Mouse (Mus musculus) forebrain, embryonic 15.5 days (tissue): ENCODE data around the gene 4931440F15Rik. TPM values are rescaled to one million over a fixed set of nuclear protein-coding genes. Genes with fewer than 3 reads are reported as not detected.

Experiments used
- ATAC-seq: fragments of 200-750 bp; cut with Nextera tagmentation; replicated peaks from 2 replicates; pipeline ENCODE4 v1.8.0; 2017; ENCODE audit warnings: mild to moderate bottlenecking, moderate TSS enrichment, moderate library complexity
- H3K27ac ChIP-seq: fragments of 300-500 bp; sonication (generic); replicated peaks from 2 replicates; pipeline ENCODE4 v1.5.1; 2015; ENCODE audit warnings: mild to moderate bottlenecking, inconsistent platforms
- H3K27me3 ChIP-seq: fragments of 300-500 bp; sonication (generic); 2 replicates; pipeline ENCODE4 v1.6.1; 2015; ENCODE audit warnings: inconsistent platforms
- H3K36me3 ChIP-seq: fragments of 300-500 bp; sonication (generic); 2 replicates; pipeline ENCODE4 v1.6.1; 2015; ENCODE audit warnings: mild to moderate bottlenecking, inconsistent platforms
- H3K4me1 ChIP-seq: fragments of 300-500 bp; sonication (generic); 2 replicates; pipeline ENCODE4 v1.6.1; 2015; ENCODE audit warnings: inconsistent platforms
- H3K4me2 ChIP-seq: fragments of 300-500 bp; sonication (generic); replicated peaks from 2 replicates; pipeline ENCODE4 v1.6.1; 2015; ENCODE audit warnings: mild to moderate bottlenecking, inconsistent platforms
- H3K4me3 ChIP-seq: fragments of 300-500 bp; sonication (generic); 2 replicates; pipeline ENCODE4 v1.5.1; 2015; ENCODE audit warnings: mild to moderate bottlenecking, inconsistent platforms
- H3K9ac ChIP-seq: fragments of 300-500 bp; sonication (generic); replicated peaks from 2 replicates; pipeline ENCODE4 v1.6.1; 2015; ENCODE audit warnings: mild to moderate bottlenecking, inconsistent platforms
- H3K9me3 ChIP-seq: fragments of 300-500 bp; sonication (generic); 2 replicates; pipeline ENCODE4 v1.6.1; 2016; ENCODE audit warnings: inconsistent platforms
- WGBS: fragments of 180-500 bp; shearing (Covaris S2); methylation state at CpG from one replicate; pipeline ENCODE4 v1.1.7; 2015; ENCODE audit warnings: mixed read lengths; 5-methylcytosine and 5-hydroxymethylcytosine counted together
- polyA plus RNA-seq: library from polyadenylated mRNA; unstranded; fragments of >200 nt; fragmentation: Nextera tagmentation; extraction: Ambion mirVana; gene quantifications from 2 replicates; pipeline ENCODE4 v1.2.1, GENCODE M21; 2015

Gene 4931440F15Rik
- polyA plus RNA-seq, 1 experiment from 2014 or later, result 0.37 TPM

DNA sequence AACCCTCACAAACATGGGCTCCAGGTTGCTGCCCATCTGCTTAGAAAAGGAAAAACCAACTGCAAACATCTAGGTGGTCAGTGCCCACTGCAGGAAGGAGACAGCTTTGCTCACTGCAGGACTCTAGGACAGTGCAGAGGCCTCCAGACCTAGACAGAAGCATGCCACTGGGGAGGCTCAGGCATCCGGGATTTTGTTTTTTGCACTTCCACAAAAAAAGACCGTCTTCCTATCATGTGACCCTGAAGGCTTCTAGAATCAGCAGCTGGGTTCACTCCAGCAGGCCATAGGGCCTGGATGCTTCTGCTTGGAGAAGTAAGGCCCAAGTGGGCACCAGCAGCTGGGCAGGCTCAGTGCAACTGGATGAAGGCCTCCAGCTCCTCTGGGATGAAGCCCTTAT lies 2.3 kb downstream of the 4931440F15Rik start:
- H3K27ac ChIP-seq, result no peak overlapping the region
- WGBS, result 92% methylated on average over 2 of the region's 2 CpGs

GRCm38 (mm10) chr11:29815670-29816069 lies 9.8 kb downstream of the 4931440F15Rik start:
- Histone ChIP-seq H3K4me1 (no peaks in the 10 kb centered on the region), H3K4me3 (no peak overlapping the region), H3K36me3 (no peaks in the 10 kb centered on the region), H3K9ac (no peak overlapping the region), H3K27me3 (no peaks in the 10 kb centered on the region), H3K4me2 (no peak overlapping the region), H3K9me3 (no peaks in the 10 kb centered on the region), H3K27ac (no peak overlapping the region)
- no peak for ATAC-seq

More for the DNA sequence above, 2.3 kb downstream of the 4931440F15Rik start:
- no peaks in the 10 kb centered on the region for H3K4me1 ChIP-seq
- H3K4me2 ChIP-seq, result no peak overlapping the region
- H3K36me3 ChIP-seq, result no peaks in the 10 kb centered on the region
- no peak overlapping the region for H3K4me3 ChIP-seq
- no peak for ATAC-seq
- H3K27me3 ChIP-seq, result 0 out of 2 replicates have a peak, but pooled peaks cover 4% of the 10 kb centered on the region
- H3K9ac ChIP-seq, result no peak overlapping the region
- H3K9me3 ChIP-seq, result no peaks in the 10 kb centered on the region

DNA sequence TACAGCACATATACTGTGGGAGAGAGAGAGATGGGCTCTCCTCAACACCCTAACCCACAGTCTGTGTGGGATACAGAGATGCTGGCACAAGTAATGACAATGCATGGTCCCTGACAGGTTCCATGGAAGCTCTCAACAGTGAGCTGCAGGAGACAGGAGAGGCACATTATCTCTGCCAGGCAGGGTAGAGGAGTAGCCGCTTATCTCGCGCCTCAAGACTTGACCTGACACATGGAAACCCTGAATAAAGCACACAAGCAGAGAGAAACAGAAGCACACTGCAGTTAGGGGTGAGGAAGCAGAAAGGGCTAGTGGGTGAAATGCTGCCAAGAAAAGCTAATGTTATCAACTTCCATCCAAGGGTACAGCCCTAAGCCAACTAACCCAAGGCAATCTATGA lies 10.2 kb downstream of the 4931440F15Rik start:
- Histone ChIP-seq H3K9ac (no peak overlapping the region), H3K4me2 (no peak overlapping the region), H3K4me3 (no peak overlapping the region), H3K9me3 (no peaks in the 10 kb centered on the region), H3K27me3 (no peaks in the 10 kb centered on the region), H3K27ac (no peak overlapping the region), H3K4me1 (no peaks in the 10 kb centered on the region), H3K36me3 (no peaks in the 10 kb centered on the region)
- WGBS, result 88% methylated on average over 3 of the region's 3 CpGs
- ATAC-seq, result no peak

DNA sequence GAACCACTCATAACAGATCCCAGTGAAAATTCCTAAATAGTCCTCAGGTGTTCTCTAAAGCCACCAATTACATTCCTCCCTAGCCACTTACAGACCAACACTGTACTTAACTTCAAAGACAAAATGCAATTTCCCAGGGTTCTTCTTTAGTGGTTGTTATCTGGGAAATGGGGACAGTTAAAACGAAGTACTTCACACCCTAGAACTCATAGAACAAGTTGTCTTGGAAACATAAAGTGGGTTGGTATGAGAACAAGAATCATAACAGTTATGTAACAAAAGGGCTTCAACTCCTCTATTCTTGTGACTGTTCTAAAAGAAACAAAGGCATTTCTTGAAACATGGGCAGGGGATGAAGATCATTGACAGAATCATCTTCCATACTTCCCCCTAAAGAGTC lies 12.2 kb downstream of the 4931440F15Rik start:
- Histone ChIP-seq H3K36me3 (no peaks in the 10 kb centered on the region), H3K27ac (no peak overlapping the region), H3K27me3 (no peaks in the 10 kb centered on the region), H3K9ac (no peak overlapping the region), H3K4me3 (no peak overlapping the region), H3K9me3 (no peaks in the 10 kb centered on the region), H3K4me2 (no peak overlapping the region), H3K4me1 (no peaks in the 10 kb centered on the region)
- 98% methylated on average over 1 of the region's 1 CpGs for WGBS
- ATAC-seq, result no peak

DNA sequence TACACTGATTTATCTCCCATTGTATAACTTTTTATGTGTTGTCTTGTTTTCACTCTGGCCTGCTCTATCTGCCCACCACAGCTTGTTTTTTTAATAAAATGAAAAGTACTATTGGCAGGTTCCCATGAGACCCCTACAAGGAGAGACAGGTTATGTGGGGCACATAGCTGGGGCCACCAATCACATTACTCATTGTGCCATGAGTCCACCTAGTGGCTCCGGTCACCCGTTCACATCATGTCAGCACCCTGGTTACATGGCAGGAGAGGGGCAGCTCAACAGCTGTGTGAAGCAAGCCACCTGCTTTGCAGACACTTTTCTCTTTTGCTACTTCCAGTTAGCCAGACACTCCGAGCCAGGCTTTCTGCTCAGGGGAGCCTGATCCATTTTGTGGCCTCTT lies 13.0 kb downstream of the 4931440F15Rik start:
- 84% methylated on average over 3 of the region's 3 CpGs for WGBS
- no peaks in the 10 kb centered on the region for H3K27me3 ChIP-seq
- H3K9me3 ChIP-seq, result no peaks in the 10 kb centered on the region
- H3K27ac ChIP-seq, result no peak overlapping the region
- H3K9ac ChIP-seq, result no peak overlapping the region
- H3K36me3 ChIP-seq, result no peaks in the 10 kb centered on the region
- H3K4me3 ChIP-seq, result no peak overlapping the region
- no peak overlapping the region for H3K4me2 ChIP-seq
- ATAC-seq, result no peak
- H3K4me1 ChIP-seq, result no peaks in the 10 kb centered on the region

DNA sequence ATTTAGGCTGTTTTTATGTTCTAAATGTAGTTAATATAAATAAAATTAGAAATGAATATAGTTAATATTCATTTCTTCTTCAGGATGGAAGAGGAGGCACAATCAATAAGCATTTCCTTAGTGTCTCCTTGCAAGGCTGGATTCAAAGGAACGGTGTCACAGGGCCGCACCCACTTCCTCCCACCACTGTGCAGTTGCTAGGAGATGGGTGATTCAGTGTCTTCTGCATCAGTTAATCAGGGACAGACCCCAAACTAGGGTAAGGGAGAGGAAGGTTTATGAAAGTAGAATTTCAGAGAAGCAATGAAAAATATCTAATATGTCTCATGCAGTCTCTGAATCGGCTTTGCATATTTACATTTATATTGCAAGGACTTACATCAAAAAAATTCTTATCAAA lies 15.1 kb downstream of the 4931440F15Rik start:
- H3K9me3 ChIP-seq, result no peaks in the 10 kb centered on the region
- H3K4me3 ChIP-seq, result no peak overlapping the region
- no peaks in the 10 kb centered on the region for H3K4me1 ChIP-seq
- no peak overlapping the region for H3K9ac ChIP-seq
- H3K27me3 ChIP-seq, result no peaks in the 10 kb centered on the region
- ATAC-seq, result no peak
- 97% methylated on average over 3 of the region's 3 CpGs for whole genome bisulfite sequencing
- no peak overlapping the region for H3K4me2 ChIP-seq
- H3K27ac ChIP-seq, result no peak overlapping the region
- H3K36me3 ChIP-seq, result no peaks in the 10 kb centered on the region

DNA sequence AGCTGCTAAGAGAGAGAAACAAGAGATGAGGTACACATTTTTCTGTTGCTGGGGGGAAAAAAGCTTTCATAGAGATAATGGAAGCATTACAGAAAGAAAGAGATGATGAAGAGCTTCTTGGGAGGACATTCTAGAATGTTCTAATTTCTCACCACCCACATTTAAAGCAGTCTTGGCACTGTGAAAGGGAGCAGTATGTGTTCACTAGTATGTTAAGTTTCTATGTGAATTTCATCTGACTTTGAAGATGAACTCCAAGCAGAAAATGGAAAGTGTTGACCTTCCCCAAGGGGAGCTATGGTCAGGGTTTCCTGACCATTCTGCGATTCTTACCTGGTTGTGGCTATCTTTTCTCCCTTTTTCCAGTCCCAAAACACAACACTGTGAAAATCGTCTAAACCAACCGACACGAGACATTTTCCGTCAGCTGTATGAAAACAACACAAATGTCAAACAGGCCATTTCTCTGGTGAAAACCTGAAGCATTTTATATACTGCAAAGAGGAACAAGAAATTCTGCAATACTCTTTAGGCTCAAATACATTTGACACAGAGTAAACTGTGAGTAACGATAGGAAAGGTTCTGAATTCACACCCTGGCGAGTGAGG lies 16.4 kb downstream of the 4931440F15Rik start:
- no peak overlapping the region for H3K4me3 ChIP-seq
- H3K9ac ChIP-seq, result no peak overlapping the region
- WGBS, result 92% methylated on average over 7 of the region's 7 CpGs
- no peaks in the 10 kb centered on the region for H3K27me3 ChIP-seq
- no peak for ATAC-seq
- H3K4me2 ChIP-seq, result no peak overlapping the region
- H3K27ac ChIP-seq, result no peak overlapping the region
- H3K36me3 ChIP-seq, result no peaks in the 10 kb centered on the region
- H3K4me1 ChIP-seq, result no peaks in the 10 kb centered on the region
- H3K9me3 ChIP-seq, result no peaks in the 10 kb centered on the region

DNA sequence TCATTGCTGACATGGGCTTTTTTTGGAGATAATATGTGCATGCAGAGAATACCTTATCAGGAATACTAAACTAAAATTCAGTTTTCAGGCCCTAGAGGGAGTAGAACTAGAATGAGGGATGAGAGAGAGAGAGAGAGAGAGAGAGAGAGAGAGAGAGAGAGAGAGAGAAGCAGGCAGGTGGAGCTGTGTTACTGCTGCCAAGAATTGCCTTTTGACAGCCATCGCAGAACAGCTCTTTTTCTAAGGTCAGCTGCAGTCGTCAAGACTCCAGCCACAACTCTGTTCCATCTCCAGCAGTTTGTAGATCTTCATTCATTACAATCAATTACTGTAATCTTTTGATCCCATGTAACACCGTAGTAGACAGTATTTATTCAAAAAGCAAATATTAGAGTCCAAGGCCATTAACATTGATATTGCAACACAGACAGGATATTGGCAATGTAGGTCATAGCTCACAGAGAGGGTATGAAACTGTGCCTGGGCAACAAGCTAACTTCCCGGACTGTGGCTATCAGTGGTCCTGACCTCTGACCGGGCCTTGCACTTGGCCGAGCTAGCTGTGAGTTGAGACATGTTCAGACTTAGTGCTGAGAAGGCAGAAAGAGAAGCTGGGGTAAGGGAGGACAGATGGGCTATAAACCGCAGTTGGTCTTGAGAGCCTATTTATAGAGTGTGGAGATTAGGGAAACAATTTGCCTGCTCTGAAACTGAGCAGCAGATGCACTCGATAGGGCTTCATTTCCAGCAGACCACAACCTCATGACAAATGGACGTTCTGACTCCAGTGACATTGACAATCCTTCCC lies 17.1 kb downstream of the 4931440F15Rik start:
- H3K9me3 ChIP-seq, result no peaks in the 10 kb centered on the region
- no peak overlapping the region for H3K4me3 ChIP-seq
- H3K27me3 ChIP-seq, result no peaks in the 10 kb centered on the region
- H3K4me1 ChIP-seq, result no peaks in the 10 kb centered on the region
- no peak overlapping the region for H3K4me2 ChIP-seq
- no peak; the same call in 1 of the 2 replicates for ATAC-seq
- WGBS, result 77% methylated on average over 9 of the region's 9 CpGs
- no peak overlapping the region for H3K27ac ChIP-seq
- no peak overlapping the region for H3K9ac ChIP-seq
- no peaks in the 10 kb centered on the region for H3K36me3 ChIP-seq

GRCm38 (mm10) chr11:29807325-29807724 lies 18.1 kb downstream of the 4931440F15Rik start:
- H3K9ac ChIP-seq, result no peak overlapping the region
- H3K27me3 ChIP-seq, result no peaks in the 10 kb centered on the region
- no peak overlapping the region for H3K4me3 ChIP-seq
- WGBS, result 84% methylated on average over 5 of the region's 5 CpGs
- H3K36me3 ChIP-seq, result no peaks in the 10 kb centered on the region
- H3K27ac ChIP-seq, result no peak overlapping the region
- H3K4me1 ChIP-seq, result no peaks in the 10 kb centered on the region
- ATAC-seq, result no peak
- no peaks in the 10 kb centered on the region for H3K9me3 ChIP-seq
- no peak overlapping the region for H3K4me2 ChIP-seq

DNA sequence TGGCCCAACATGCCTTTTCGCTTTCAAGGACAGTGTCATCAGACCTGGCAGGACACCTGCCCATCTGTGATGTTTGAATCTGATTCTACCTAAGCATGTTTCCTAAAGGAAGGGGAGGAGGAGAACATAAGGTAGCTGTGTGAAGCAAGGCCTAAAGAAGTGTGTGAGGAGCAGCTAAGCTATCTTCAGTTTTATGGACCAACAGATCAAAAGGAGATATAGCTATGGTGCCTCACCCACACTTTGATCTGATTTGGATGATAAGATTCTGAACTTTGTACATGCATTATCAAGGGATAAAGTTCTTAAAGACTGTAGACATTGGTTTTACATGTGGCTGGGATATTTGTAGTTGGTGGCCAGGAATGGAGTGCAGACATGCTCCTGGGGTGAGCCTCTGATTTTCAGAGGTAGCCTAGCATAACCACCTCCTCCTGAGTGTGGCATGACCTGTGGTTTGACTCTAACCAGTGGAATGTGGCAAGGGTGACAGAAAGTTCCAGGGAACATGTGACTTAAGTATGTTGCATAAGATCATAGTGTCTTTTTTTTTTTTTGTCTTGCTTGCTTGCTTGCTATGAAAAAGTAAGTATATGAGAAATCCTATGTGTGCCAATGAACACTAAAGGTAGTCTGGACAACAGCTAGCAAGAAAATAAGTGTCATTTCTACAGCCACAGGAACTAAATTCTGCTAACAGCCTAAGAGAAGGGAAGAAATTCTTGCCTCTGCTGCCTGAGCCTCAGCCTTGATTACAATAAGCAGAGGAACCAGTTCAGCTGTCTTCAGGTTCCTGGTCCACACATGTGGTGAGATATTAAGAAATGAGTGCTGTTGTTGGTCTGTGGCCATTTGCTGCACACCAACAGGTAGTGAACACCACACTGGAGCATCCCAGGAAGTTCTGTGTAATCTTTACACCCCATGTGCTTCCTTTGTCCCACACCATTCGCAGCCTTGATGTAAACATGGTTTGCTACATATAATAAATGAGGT lies 23.7 kb downstream of the 4931440F15Rik start:
- H3K27ac ChIP-seq, result no peak overlapping the region
- no peaks in the 10 kb centered on the region for H3K27me3 ChIP-seq
- 94% methylated on average over 2 of the region's 2 CpGs for WGBS
- no peak overlapping the region for H3K4me2 ChIP-seq
- H3K9me3 ChIP-seq, result no peaks in the 10 kb centered on the region
- H3K4me3 ChIP-seq, result no peak overlapping the region
- no peak overlapping the region for H3K9ac ChIP-seq
- H3K4me1 ChIP-seq, result no peaks in the 10 kb centered on the region
- H3K36me3 ChIP-seq, result no peaks in the 10 kb centered on the region
- ATAC-seq, result no peak

DNA sequence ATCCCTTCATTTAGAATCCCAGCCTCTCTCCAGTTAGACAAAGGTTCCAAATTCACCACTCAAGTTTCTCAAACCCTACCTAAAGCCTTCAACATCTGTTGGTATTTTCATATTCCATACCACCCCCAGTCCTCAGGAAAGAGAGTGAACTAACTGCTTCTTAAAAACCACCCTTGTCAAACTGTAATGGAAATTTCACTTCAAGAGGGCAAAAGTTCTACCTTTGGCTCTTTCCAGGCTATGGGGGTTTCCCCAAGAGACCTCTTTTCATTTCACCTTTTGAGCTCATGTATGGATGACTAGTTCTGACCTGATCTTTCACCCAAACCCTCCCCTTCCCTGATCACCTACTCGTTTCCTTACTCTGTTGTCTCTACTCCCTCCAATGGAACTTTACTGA lies 25.6 kb downstream of the 4931440F15Rik start:
- H3K27ac ChIP-seq, result no peak overlapping the region
- H3K36me3 ChIP-seq, result no peaks in the 10 kb centered on the region
- ATAC-seq, result no peak
- WGBS, result 66% methylated on average over 1 of the region's 1 CpGs
- no peak overlapping the region for H3K4me2 ChIP-seq
- no peaks in the 10 kb centered on the region for H3K27me3 ChIP-seq
- no peak overlapping the region for H3K9ac ChIP-seq
- H3K4me3 ChIP-seq, result no peak overlapping the region
- H3K9me3 ChIP-seq, result no peaks in the 10 kb centered on the region
- H3K4me1 ChIP-seq, result no peaks in the 10 kb centered on the region

DNA sequence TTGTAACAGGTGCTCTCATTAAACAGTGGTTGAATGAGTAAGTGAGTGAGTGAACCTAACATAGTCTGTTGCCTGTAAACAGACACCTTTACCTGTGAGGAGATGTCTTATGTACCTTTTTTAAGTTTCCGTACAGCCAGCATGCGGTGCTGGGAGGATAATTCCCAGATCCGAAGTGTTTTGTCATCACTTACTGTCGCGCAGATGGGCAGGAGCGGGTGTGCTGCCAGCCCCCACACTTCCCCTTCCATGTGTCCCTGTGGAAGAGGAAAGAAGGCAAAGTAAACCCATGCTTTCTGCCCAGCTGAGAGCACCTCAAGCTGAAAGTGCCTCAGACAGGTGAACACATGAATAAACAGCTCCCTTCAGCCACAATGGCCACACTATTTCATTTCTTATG lies 30.4 kb downstream of the 4931440F15Rik start:
- H3K27me3 ChIP-seq, result no peaks in the 10 kb centered on the region
- H3K9ac ChIP-seq, result no peak overlapping the region
- H3K4me3 ChIP-seq, result no peak overlapping the region
- no peak for ATAC-seq
- no peak overlapping the region for H3K27ac ChIP-seq
- H3K9me3 ChIP-seq, result no peaks in the 10 kb centered on the region
- H3K4me1 ChIP-seq, result no peaks in the 10 kb centered on the region
- H3K36me3 ChIP-seq, result no peaks in the 10 kb centered on the region; the same call in 1 of the 2 replicates
- no peak overlapping the region for H3K4me2 ChIP-seq
- WGBS, result 84% methylated on average over 6 of the region's 6 CpGs
